Comparison of ENCODE assay signal across 8 mouse cellular contexts in the genomic region with DNA sequence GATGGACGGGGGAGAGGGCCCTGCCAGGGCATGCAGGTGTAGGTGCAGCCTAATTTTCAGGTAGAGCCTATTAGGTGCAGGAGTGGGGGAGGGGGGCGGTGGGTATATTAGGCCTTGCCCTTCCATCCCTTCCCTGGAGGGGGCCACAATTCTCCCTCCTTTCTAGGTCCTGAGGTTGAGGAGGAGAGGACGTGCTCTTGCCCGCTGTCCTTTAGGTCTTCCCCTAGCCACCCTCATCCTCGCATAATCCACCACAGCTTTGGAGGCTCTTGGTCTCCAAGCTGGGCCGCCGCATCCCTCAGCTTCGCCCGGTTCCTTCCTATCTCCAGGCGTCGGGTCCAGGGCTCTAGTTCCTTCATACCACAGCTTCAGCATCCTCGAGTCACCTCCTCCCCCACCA. TPM values are rescaled to one million over a fixed set of nuclear protein-coding genes. Genes with fewer than 3 reads are reported as not detected.
DNase-seq lines count a peak whose midpoint lies in the region; ATAC-seq lines count a peak whose summit lies in the region.

No protein-coding gene starts in this region.

- peaks cover 6% of the 10 kb centered on the region; the same call in 1 of the 2 replicates for H3K36me3 ChIP-seq in hindbrain, embryonic 13.5 days
- H3K36me3 ChIP-seq in midbrain, embryonic 14.5 days (ENCODE audit: control insufficient read depth, insufficient read depth, low read length), result peaks cover under 1% of the 10 kb centered on the region

- H3K27me3 ChIP-seq in hindbrain, embryonic 13.5 days, result no peaks in the 10 kb centered on the region
- H3K27me3 ChIP-seq in midbrain, embryonic 14.5 days (ENCODE audit: control insufficient read depth, insufficient read depth, low read length), result no peaks in the 10 kb centered on the region

- peak overlapping the region; percentile 75 for H3K4me2 ChIP-seq in hindbrain, embryonic 13.5 days
- H3K4me2 ChIP-seq in midbrain, embryonic 14.5 days (ENCODE audit: low read length), result peak overlapping the region; percentile 65

- peak; percentile 80 for DNase-seq in cerebellum, adult 11-12 months
- DNase-seq in cerebellum, adult 9-11 months, result no peak
- peak; percentile 58 for DNase-seq in right cerebral cortex, postnatal 4 days
- DNase-seq in right cerebral cortex, adult 18-20 months, result no peak
- peak; percentile 64 for DNase-seq in midbrain, embryonic 14.5 days
- no peak for DNase-seq in spleen, adult 18-20 months
- no peak for DNase-seq in ovary, postnatal 10 days (ENCODE audit: low spot score)

- peak overlapping the region; percentile 71 for H3K4me3 ChIP-seq in hindbrain, embryonic 13.5 days
- peak overlapping the region; percentile 69 for H3K4me3 ChIP-seq in midbrain, embryonic 14.5 days (replicated peaks; ENCODE audit: low read depth, low read length)

- 3% methylated on average over 12 of the region's 12 CpGs for WGBS in hindbrain, embryonic 13.5 days
- WGBS in midbrain, embryonic 14.5 days, result under 1% methylated on average over 11 of the region's 12 CpGs

- H3K27ac ChIP-seq in hindbrain, embryonic 13.5 days, result peak overlapping the region; percentile 99
- H3K27ac ChIP-seq in midbrain, embryonic 14.5 days (replicated peaks; ENCODE audit: low read depth, low read length), result peak overlapping the region; percentile 99

- ATAC-seq in hindbrain, embryonic 13.5 days (ENCODE audit: low FRiP score), result no peak; the same call in 1 of the 2 replicates
- no peak for ATAC-seq in midbrain, embryonic 14.5 days (ENCODE audit: low FRiP score, low TSS enrichment)

- peaks cover 68% of the 10 kb centered on the region for H3K4me1 ChIP-seq in hindbrain, embryonic 13.5 days (replicated peaks)
- peaks cover 51% of the 10 kb centered on the region for H3K4me1 ChIP-seq in midbrain, embryonic 14.5 days (ENCODE audit: control insufficient read depth, insufficient read depth, low read length)

- no peaks in the 10 kb centered on the region for H3K9me3 ChIP-seq in hindbrain, embryonic 13.5 days
- H3K9me3 ChIP-seq in midbrain, embryonic 14.5 days (ENCODE audit: control insufficient read depth, low read length), result no peaks in the 10 kb centered on the region

- peak overlapping the region; percentile 89 for H3K9ac ChIP-seq in hindbrain, embryonic 13.5 days
- peak overlapping the region; percentile 91 for H3K9ac ChIP-seq in midbrain, embryonic 14.5 days (replicated peaks; ENCODE audit: low read length)

RNA-seq across cellular contexts. Expression of a gene that starts 0.6 kb away (rescaled TPM):
- polyA plus RNA-seq in hindbrain, embryonic 13.5 days (2015; fragmentation: Nextera tagmentation; extraction: Ambion mirVana), result 48.9 and 49.6 TPM in 2 replicates
- 44.2 and 47.9 TPM in 2 replicates for polyA plus RNA-seq in midbrain, embryonic 14.5 days (2014; fragmentation: Nextera tagmentation; extraction: Ambion mirVana)

RNA-seq across cellular contexts. Expression of a gene that starts 1.7 kb away (rescaled TPM):
- 94.5 and 94.6 TPM in 2 replicates for polyA plus RNA-seq in hindbrain, embryonic 13.5 days (2015; fragmentation: Nextera tagmentation; extraction: Ambion mirVana)
- polyA plus RNA-seq in midbrain, embryonic 14.5 days (2014; fragmentation: Nextera tagmentation; extraction: Ambion mirVana), result 76.3 and 90.7 TPM in 2 replicates

RNA-seq across cellular contexts. Expression of a gene that starts 8.4 kb away (rescaled TPM):
- 6.1 and 7.1 TPM in 2 replicates for polyA plus RNA-seq in hindbrain, embryonic 13.5 days (2015; fragmentation: Nextera tagmentation; extraction: Ambion mirVana)
- polyA plus RNA-seq in midbrain, embryonic 14.5 days (2014; fragmentation: Nextera tagmentation; extraction: Ambion mirVana), result 1.3 and 2.7 TPM in 2 replicates

RNA-seq across cellular contexts. Expression of a gene that starts 12.8 kb away (rescaled TPM):
- polyA plus RNA-seq in hindbrain, embryonic 13.5 days (2015; fragmentation: Nextera tagmentation; extraction: Ambion mirVana), result 6.3 and 17.2 TPM in 2 replicates
- 9.6 TPM in 1 of 2 replicates, not detected in the other for polyA plus RNA-seq in midbrain, embryonic 14.5 days (2014; fragmentation: Nextera tagmentation; extraction: Ambion mirVana)

RNA-seq across cellular contexts. Expression of a gene that starts 46.0 kb away (rescaled TPM):
- polyA plus RNA-seq in hindbrain, embryonic 13.5 days (2015; fragmentation: Nextera tagmentation; extraction: Ambion mirVana), result 148 and 150 TPM in 2 replicates
- polyA plus RNA-seq in midbrain, embryonic 14.5 days (2014; fragmentation: Nextera tagmentation; extraction: Ambion mirVana), result 187 TPM in 2 replicates

Comparison
In these comparisons a context has a peak if more than half of its experiments do, and no peak if none do; other contexts are left out.
1. DNase-seq: peak in cerebellum, adult 11-12 months (single experiment), right cerebral cortex, postnatal 4 days (single experiment) and midbrain, embryonic 14.5 days (single experiment); none in cerebellum, adult 9-11 months (single experiment), right cerebral cortex, adult 18-20 months (single experiment), spleen, adult 18-20 months (0 of 2) and ovary, postnatal 10 days (single experiment).